Mouse (Mus musculus): ENCODE results near the gene Mvd.

GRCm38 (mm10) chr8:122459218-122459900 lies 16.1 kb upstream of the Mvd start:
- no peak for TF ChIP-seq EP300 (IDR thresholded peaks at IDR 0.05; ENCODE audit: low read depth)
- peak; percentile 61 for TF ChIP-seq CTCF (IDR thresholded peaks at IDR 0.05; ENCODE audit: low read depth)
